Mouse (Mus musculus) NIH3T3 (cell line): ENCODE data around the gene 1700025G04Rik.
"Not testable (repeated sequence)": the region's sequence is repeated elsewhere in the genome, so short reads cannot be mapped to it uniquely, and the experiment has no call there.

ENCODE experiments used
- DNase-seq: peaks from one replicate; pipeline ENCODE4 v3.0.0-alpha.2; 2012; ENCODE audit warnings: low read depth

Gene 1700025G04Rik

GRCm38 (mm10) chr1:151851051-151851848, 238.7 kb downstream of the 1700025G04Rik start:
- DNase-seq, result peak; percentile 26

GRCm38 (mm10) chr1:151849993-151850608, 239.8 kb downstream of the 1700025G04Rik start:
- DNase-seq, result no peak

- DNase-seq, result no peak
These were observed 241.6 kb downstream of the 1700025G04Rik start for GRCm38 (mm10) chr1:151848286-151848685.

GRCm38 (mm10) chr1:151845926-151846782, 243.8 kb downstream of the 1700025G04Rik start:
- DNase-seq, result no peak

- no peak for DNase-seq
These were observed 244.6 kb downstream of the 1700025G04Rik start for GRCm38 (mm10) chr1:151845252-151845832.

GRCm38 (mm10) chr1:151840345-151840744, 249.6 kb downstream of the 1700025G04Rik start:
- DNase-seq, result not testable (repeated sequence)

- DNase-seq, result no peak
These were observed 254.7 kb downstream of the 1700025G04Rik start for GRCm38 (mm10) chr1:151835261-151835660.

GRCm38 (mm10) chr1:151831791-151832190, 258.1 kb downstream of the 1700025G04Rik start:
- no peak for DNase-seq

- no peak for DNase-seq
These were observed 264.9 kb downstream of the 1700025G04Rik start for GRCm38 (mm10) chr1:151825065-151825464.

GRCm38 (mm10) chr1:151820457-151820856, 269.5 kb downstream of the 1700025G04Rik start:
- DNase-seq, result peak; percentile 94

GRCm38 (mm10) chr1:151819190-151819589, 270.7 kb downstream of the 1700025G04Rik start:
- no peak for DNase-seq

- no peak for DNase-seq
These were observed 273.9 kb downstream of the 1700025G04Rik start for GRCm38 (mm10) chr1:151816051-151816450.

- no peak for DNase-seq
These were observed 277.8 kb downstream of the 1700025G04Rik start for GRCm38 (mm10) chr1:151812004-151812712.

- no peak for DNase-seq
These were observed 278.5 kb downstream of the 1700025G04Rik start for GRCm38 (mm10) chr1:151811456-151811855.

GRCm38 (mm10) chr1:151810628-151811421, 279.1 kb downstream of the 1700025G04Rik start:
- DNase-seq, result no peak

- no peak for DNase-seq
These were observed 282.6 kb downstream of the 1700025G04Rik start for GRCm38 (mm10) chr1:151807286-151807685.

GRCm38 (mm10) chr1:151802795-151803194, 287.1 kb downstream of the 1700025G04Rik start:
- DNase-seq, result not testable (repeated sequence)
